Comparison of ENCODE assay signal across 9 mouse cellular contexts in genomic region chr5:100427276-100427675, GRCm38 (mm10). TPM values are rescaled to one million over a fixed set of nuclear protein-coding genes. Genes with fewer than 3 reads are reported as not detected.
DNase-seq lines count a peak whose midpoint lies in the region; ATAC-seq and TF ChIP-seq lines count a peak whose summit lies in the region.
"Had no signal": no experiment of that assay in that cellular context is flagged by ENCODE, and none has a peak within 500 bp of the region (broad histone marks: within the 10 kb centered on the region; RNA-seq: fewer than 3 reads in every experiment).

No protein-coding gene starts in this region.

- no peaks in the 10 kb centered on the region for H3K27me3 ChIP-seq in embryonic facial prominence, embryonic 11.5 days (ENCODE audit: control insufficient read depth, insufficient read depth, low read length)
- no peaks in the 10 kb centered on the region for H3K27me3 ChIP-seq in intestine, embryonic 16.5 days (replicated peaks; ENCODE audit: control insufficient read depth, insufficient read depth, low read length)
- H3K27me3 ChIP-seq in neural tube, embryonic 12.5 days (replicated peaks), result no peaks in the 10 kb centered on the region

- peaks cover 8% of the 10 kb centered on the region for H3K36me3 ChIP-seq in embryonic facial prominence, embryonic 11.5 days (replicated peaks; ENCODE audit: control insufficient read depth, insufficient read depth, low read depth, low read length)
- H3K36me3 ChIP-seq in intestine, embryonic 16.5 days (ENCODE audit: control insufficient read depth, insufficient read depth, low read length), result peaks cover 5% of the 10 kb centered on the region; the same call in 1 of the 2 replicates
- peaks cover 52% of the 10 kb centered on the region for H3K36me3 ChIP-seq in neural tube, embryonic 12.5 days

- no peaks in the 10 kb centered on the region for H3K9me3 ChIP-seq in embryonic facial prominence, embryonic 11.5 days (replicated peaks; ENCODE audit: control insufficient read depth, low read length)
- H3K9me3 ChIP-seq in intestine, embryonic 16.5 days (ENCODE audit: control insufficient read depth, low read length), result no peaks in the 10 kb centered on the region
- no peaks in the 10 kb centered on the region for H3K9me3 ChIP-seq in neural tube, embryonic 12.5 days

- peak overlapping the region; percentile 43 for H3K9ac ChIP-seq in embryonic facial prominence, embryonic 11.5 days (replicated peaks; ENCODE audit: low read length)
- H3K9ac ChIP-seq in intestine, embryonic 16.5 days (ENCODE audit: low read depth, low read length), result peak overlapping the region; percentile 93
- H3K9ac ChIP-seq in neural tube, embryonic 12.5 days, result peak overlapping the region; percentile 89

- no peaks in the 10 kb centered on the region; the same call in 1 of the 2 replicates for H3K4me1 ChIP-seq in embryonic facial prominence, embryonic 11.5 days (ENCODE audit: control insufficient read depth, insufficient read depth, low read length)
- peaks cover 45% of the 10 kb centered on the region for H3K4me1 ChIP-seq in intestine, embryonic 16.5 days (ENCODE audit: control insufficient read depth, insufficient read depth, low read length)
- peaks cover 54% of the 10 kb centered on the region for H3K4me1 ChIP-seq in neural tube, embryonic 12.5 days

- WGBS in embryonic facial prominence, embryonic 11.5 days, result 62% methylated on average over 9 of the region's 9 CpGs
- WGBS in intestine, embryonic 16.5 days, result 43% methylated on average over 9 of the region's 9 CpGs
- 68% methylated on average over 9 of the region's 9 CpGs for WGBS in neural tube, embryonic 12.5 days

- peak overlapping the region; percentile 81 for H3K4me2 ChIP-seq in embryonic facial prominence, embryonic 11.5 days (ENCODE audit: low read depth, low read length)
- peak overlapping the region; percentile 69 for H3K4me2 ChIP-seq in intestine, embryonic 16.5 days (ENCODE audit: low read depth, low read length)
- peak overlapping the region; percentile 95 for H3K4me2 ChIP-seq in neural tube, embryonic 12.5 days (replicated peaks)

- ATAC-seq in embryonic facial prominence, embryonic 11.5 days (replicated peaks; ENCODE audit: insufficient number of reproducible peaks, low FRiP score, low TSS enrichment, low read depth), result no peak
- ATAC-seq in intestine, embryonic 16.5 days, result no peak
- no peak for ATAC-seq in neural tube, embryonic 12.5 days (ENCODE audit: low FRiP score, low read depth)
- ATAC-seq in activated CD4-positive, CD25-positive, alpha-beta regulatory T cell, adult 4 months, result no peak
- ATAC-seq in inflammation-experienced regulatory T-cells, adult 6 months, result no peak

- no peak for DNase-seq in layer of hippocampus, adult 2 months (ENCODE audit: low spot score in 2 of 2)
- no peak for DNase-seq in layer of hippocampus, postnatal 25 days (ENCODE audit: extremely low spot score in 1 of 2, low spot score in 1 of 2)
- no peak for DNase-seq in embryonic facial prominence, embryonic 11.5 days (ENCODE audit: low spot score)
- no peak for DNase-seq in thymus, postnatal 14 days
- DNase-seq: adrenal gland, postnatal 25 days had no signal

- peak overlapping the region; percentile 80 for H3K4me3 ChIP-seq in layer of hippocampus, adult 2 months
- H3K4me3 ChIP-seq in embryonic facial prominence, embryonic 11.5 days (ENCODE audit: low read depth, low read length), result peak overlapping the region; percentile 74
- H3K4me3 ChIP-seq in intestine, embryonic 16.5 days (ENCODE audit: low read length), result peak overlapping the region; percentile 61
- peak overlapping the region; percentile 76 for H3K4me3 ChIP-seq in neural tube, embryonic 12.5 days

- no peak for TF ChIP-seq CTCF in layer of hippocampus, adult 2 months (conservative IDR thresholded peaks at IDR 0.05)

- H3K27ac ChIP-seq in layer of hippocampus, adult 2 months, result peak overlapping the region; percentile 67; the same call in 1 of the 2 replicates
- H3K27ac ChIP-seq in embryonic facial prominence, embryonic 11.5 days (replicated peaks; ENCODE audit: low read depth, low read length), result no peak overlapping the region
- H3K27ac ChIP-seq in intestine, embryonic 16.5 days (ENCODE audit: low read length), result no peak overlapping the region
- H3K27ac ChIP-seq in neural tube, embryonic 12.5 days, result no peak overlapping the region

RNA-seq across cellular contexts. Expression of gene Sec31a, which starts 11.2 kb away (rescaled TPM):
- total RNA-seq in layer of hippocampus, adult 2 months (2021), result 100 to 1,000 TPM; 103 to 106 TPM
- total RNA-seq in layer of hippocampus, postnatal 25 days (2021), result 100 to 1,000 TPM; 104 to 116 TPM
- 118 and 120 TPM in 2 replicates for polyA plus RNA-seq in embryonic facial prominence, embryonic 11.5 days (2014; fragmentation: Nextera tagmentation; extraction: Ambion mirVana)
- 183 and 215 TPM in 2 replicates for polyA plus RNA-seq in intestine, embryonic 16.5 days (2015; fragmentation: Nextera tagmentation; extraction: Ambion mirVana)
- polyA plus RNA-seq in neural tube, embryonic 12.5 days (2016; fragmentation: Nextera tagmentation; extraction: Ambion mirVana), result 108 and 112 TPM in 2 replicates
- 100 to 1,000 TPM in 1 of 2 experiments, 10 to 100 TPM in 1; 63.3 to 105 TPM for polyA plus RNA-seq in activated CD4-positive, CD25-positive, alpha-beta regulatory T cell, adult 4 months (2017; shearing (Covaris generic))
- polyA plus RNA-seq in inflammation-experienced regulatory T-cells, adult 6 months (2017; shearing (Covaris generic)), result 100 to 1,000 TPM in 1 of 3 experiments, 10 to 100 TPM in 2; 71.1 to 124 (median 73.2) TPM

Comparison
In these comparisons a context has a peak if more than half of its experiments do, and no peak if none do; other contexts are left out.
1. H3K9ac ChIP-seq: peak in every context shown above with its lines; median percentile 93 in intestine, embryonic 16.5 days; 89 in neural tube, embryonic 12.5 days; 43 in embryonic facial prominence, embryonic 11.5 days.